Mouse (Mus musculus) liver, postnatal 0 days (tissue): Measurements from ENCODE around the gene Hist1h2af. TPM values are rescaled to one million over a fixed set of nuclear protein-coding genes. Genes with fewer than 3 reads are reported as not detected.
"Not testable (repeated sequence)": the region's sequence is repeated elsewhere in the genome, so short reads cannot be mapped to it uniquely, and the experiment has no call there.

Experiments used
- ATAC-seq: fragments of 200-750 bp; cut with Nextera tagmentation; 2 replicates; pipeline ENCODE4 v1.8.0; 2017; ENCODE audit warnings: mild to moderate bottlenecking, moderate library complexity
- DNase-seq: peaks from one replicate; pipeline ENCODE4 v3.0.0-alpha.2; 2016
- H3K27ac ChIP-seq: fragments of 300-500 bp; sonication (generic); 2 replicates; pipeline ENCODE4 v1.5.1; 2014; ENCODE audit warnings: antibody characterized with exemption, moderate library complexity, mild to moderate bottlenecking, low read depth
- H3K27me3 ChIP-seq: fragments of 300-500 bp; sonication (generic); 2 replicates; pipeline ENCODE4 v1.6.1; 2014; ENCODE audit warnings: low read length, control low read depth, mixed read lengths; ENCODE audit not compliant: insufficient read depth
- H3K36me3 ChIP-seq: fragments of 300-500 bp; sonication (generic); replicated peaks from 2 replicates; pipeline ENCODE4 v1.6.1; 2014; ENCODE audit warnings: mild to moderate bottlenecking, control low read depth, low read length, moderate library complexity, mixed read lengths; ENCODE audit not compliant: insufficient read depth
- H3K4me1 ChIP-seq: fragments of 300-500 bp; sonication (generic); 2 replicates; pipeline ENCODE4 v1.6.1; 2014; ENCODE audit warnings: antibody characterized with exemption, mild to moderate bottlenecking, control low read depth; ENCODE audit not compliant: insufficient read depth
- H3K4me2 ChIP-seq: fragments of 300-500 bp; sonication (generic); 2 replicates; pipeline ENCODE4 v1.6.1; 2014; ENCODE audit warnings: low read depth, mild to moderate bottlenecking, low read length, moderate library complexity, mixed read lengths
- H3K4me3 ChIP-seq: fragments of 300-500 bp; sonication (generic); 2 replicates; pipeline ENCODE4 v1.5.1; 2014; ENCODE audit warnings: low read depth, low read length
- H3K9ac ChIP-seq: fragments of 300-500 bp; sonication (generic); replicated peaks from 2 replicates; pipeline ENCODE4 v1.6.1; 2014; ENCODE audit warnings: mild to moderate bottlenecking, moderate library complexity
- H3K9me3 ChIP-seq: fragments of 300-500 bp; sonication (generic); 2 replicates; pipeline ENCODE4 v1.6.1; 2016; ENCODE audit warnings: mild to moderate bottlenecking, control low read depth, low read length, mixed read lengths
- CTCF ChIP-seq: sonication (generic); IDR thresholded peaks from 2 replicates; pipeline ENCODE4 v1.5.1; 2016; ENCODE audit warnings: antibody characterized with exemption, low read depth
- EP300 ChIP-seq: IDR thresholded peaks from 2 replicates; pipeline ENCODE4 v1.6.1; 2016; ENCODE audit warnings: antibody characterized with exemption, low read depth, mild to moderate bottlenecking
- WGBS: fragments of 180-500 bp; shearing (Covaris S2); extraction: QIAGEN DNeasy Blood & Tissue Kit; methylation state at CpG from one replicate; pipeline ENCODE4 v1.1.7; 2014; ENCODE audit not compliant: insufficient replicate concordance; 5-methylcytosine and 5-hydroxymethylcytosine counted together
- polyA plus RNA-seq: library from polyadenylated mRNA; unstranded; fragments of >200 nt; fragmentation: Nextera tagmentation; extraction: Ambion mirVana; gene quantifications from 2 replicates; pipeline ENCODE4 v1.2.1, GENCODE M21; 2015

Hist1h2af gene
- polyA plus RNA-seq, 1 experiment from 2014 or later, result 9.8 TPM

DNA sequence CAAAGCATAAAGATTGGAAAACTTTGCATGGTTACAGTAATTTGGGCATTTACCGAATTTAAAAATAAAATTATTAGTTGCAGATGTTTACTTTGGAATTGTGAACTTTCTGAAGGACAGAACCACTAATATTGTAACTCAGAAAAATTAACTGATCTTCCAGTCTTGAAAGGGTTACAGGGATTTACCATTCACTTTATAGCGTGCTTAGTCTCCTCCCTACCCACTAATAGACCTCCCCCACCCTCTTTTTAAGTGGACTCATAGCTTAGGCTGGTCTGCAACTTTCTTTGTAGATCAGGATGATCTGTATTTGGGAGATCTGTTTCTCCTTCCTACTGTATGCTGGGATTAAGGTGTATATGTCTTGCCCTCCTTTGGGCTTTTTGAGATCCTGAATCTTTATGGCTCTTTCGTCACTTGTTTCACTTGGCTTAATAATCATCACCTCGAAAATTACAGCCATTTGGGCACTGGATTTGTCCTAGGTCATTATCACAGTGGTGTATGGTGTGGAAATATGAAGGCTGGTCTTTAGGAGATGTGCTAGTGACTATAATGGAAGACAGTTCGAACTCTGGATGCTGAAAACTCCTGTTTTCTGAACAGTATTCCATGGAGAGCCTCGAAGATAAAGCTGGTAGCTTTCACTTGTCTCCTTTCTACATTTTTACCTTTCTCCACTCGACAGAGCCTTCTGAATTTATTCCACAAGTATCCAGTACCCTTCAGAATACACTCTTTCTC lies 2.5 kb downstream of the Hist1h2af start:
- Histone ChIP-seq H3K9ac (peak overlapping the region; percentile 70), H3K4me3 (peak overlapping the region; percentile 66), H3K27me3 (no peaks in the 10 kb centered on the region), H3K36me3 (no peaks in the 10 kb centered on the region), H3K9me3 (no peaks in the 10 kb centered on the region), H3K4me2 (peak overlapping the region; percentile 80), H3K27ac (peak overlapping the region; percentile 99), H3K4me1 (peaks cover 21% of the 10 kb centered on the region)
- DNase-seq (no peak), ATAC-seq (no peak)
- TF ChIP-seq CTCF (no peak), EP300 (no peak)
- WGBS, result 17% methylated on average over 7 of the region's 7 CpGs

- peak overlapping the region; percentile 70 for H3K9ac ChIP-seq
- H3K36me3 ChIP-seq, result no peaks in the 10 kb centered on the region
- no peaks in the 10 kb centered on the region for H3K27me3 ChIP-seq
- WGBS, result 71% methylated on average over 3 of the region's 3 CpGs
- H3K9me3 ChIP-seq, result no peaks in the 10 kb centered on the region
- H3K4me1 ChIP-seq, result peaks cover 20% of the 10 kb centered on the region
- H3K4me2 ChIP-seq, result peak overlapping the region; percentile 80
- H3K4me3 ChIP-seq, result peak overlapping the region; percentile 66
- TF ChIP-seq EP300 (no peak), CTCF (no peak)
- ATAC-seq (no peak), DNase-seq (no peak)
- H3K27ac ChIP-seq, result peak overlapping the region; percentile 99
Measured at GRCm38 (mm10) chr13:23537006-23537710, 3.5 kb downstream of the Hist1h2af start.

- Histone ChIP-seq H3K27me3 (no peaks in the 10 kb centered on the region), H3K9ac (no peak overlapping the region), H3K36me3 (no peaks in the 10 kb centered on the region), H3K27ac (peak overlapping the region; percentile 53), H3K4me1 (peaks cover 12% of the 10 kb centered on the region; the same call in 1 of the 2 replicates), H3K9me3 (no peaks in the 10 kb centered on the region), H3K4me2 (no peak overlapping the region), H3K4me3 (no peak overlapping the region)
- DNase-seq (no peak), ATAC-seq (no peak)
- no peak for TF ChIP-seq EP300
- TF ChIP-seq CTCF, result no peak
- WGBS, result 70% methylated on average over 5 of the region's 5 CpGs
Measured at GRCm38 (mm10) chr13:23538249-23538648, 4.5 kb downstream of the Hist1h2af start.

DNA sequence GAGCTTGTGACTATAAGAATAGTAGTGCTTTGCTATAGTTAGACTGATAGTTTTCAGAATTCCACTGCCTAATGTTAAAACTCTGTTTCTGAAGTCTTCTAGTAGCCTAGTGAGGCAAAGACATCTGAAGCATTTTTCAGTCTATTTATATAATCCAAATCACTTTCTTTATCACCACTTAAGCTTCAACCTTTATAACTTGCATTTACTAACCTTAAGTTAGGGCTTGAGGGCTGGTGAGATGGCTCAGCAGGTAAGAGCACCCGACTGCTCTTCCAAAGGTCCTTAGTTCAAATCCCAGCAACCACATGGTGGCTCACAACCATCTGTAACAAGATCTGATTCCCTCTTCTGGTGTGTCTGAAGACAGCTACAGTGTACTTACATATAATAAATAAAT lies 6.1 kb downstream of the Hist1h2af start:
- H3K27ac ChIP-seq, ATAC-seq, H3K27me3 ChIP-seq, DNase-seq, H3K9me3 ChIP-seq, H3K4me1 ChIP-seq, H3K4me2 ChIP-seq, H3K36me3 ChIP-seq, H3K9ac ChIP-seq, H3K4me3 ChIP-seq: not testable (repeated sequence)
- WGBS, result 67% methylated on average over 1 of the region's 1 CpGs

- TF ChIP-seq EP300 (no peak), CTCF (no peak)
- Histone ChIP-seq H3K27ac (no peak overlapping the region), H3K4me2 (0 out of 2 replicates have a peak overlapping the region, but pooled peaks have one; percentile 77), H3K36me3 (no peaks in the 10 kb centered on the region), H3K4me1 (peaks cover 7% of the 10 kb centered on the region; the same call in 1 of the 2 replicates), H3K27me3 (no peaks in the 10 kb centered on the region), H3K9me3 (no peaks in the 10 kb centered on the region), H3K9ac (no peak overlapping the region), H3K4me3 (peak overlapping the region; percentile 50; the same call in 1 of the 2 replicates)
- ATAC-seq (no peak), DNase-seq (no peak)
- 81% methylated on average over 3 of the region's 3 CpGs for WGBS
Measured at GRCm38 (mm10) chr13:23541497-23541896, 7.8 kb downstream of the Hist1h2af start.

DNA sequence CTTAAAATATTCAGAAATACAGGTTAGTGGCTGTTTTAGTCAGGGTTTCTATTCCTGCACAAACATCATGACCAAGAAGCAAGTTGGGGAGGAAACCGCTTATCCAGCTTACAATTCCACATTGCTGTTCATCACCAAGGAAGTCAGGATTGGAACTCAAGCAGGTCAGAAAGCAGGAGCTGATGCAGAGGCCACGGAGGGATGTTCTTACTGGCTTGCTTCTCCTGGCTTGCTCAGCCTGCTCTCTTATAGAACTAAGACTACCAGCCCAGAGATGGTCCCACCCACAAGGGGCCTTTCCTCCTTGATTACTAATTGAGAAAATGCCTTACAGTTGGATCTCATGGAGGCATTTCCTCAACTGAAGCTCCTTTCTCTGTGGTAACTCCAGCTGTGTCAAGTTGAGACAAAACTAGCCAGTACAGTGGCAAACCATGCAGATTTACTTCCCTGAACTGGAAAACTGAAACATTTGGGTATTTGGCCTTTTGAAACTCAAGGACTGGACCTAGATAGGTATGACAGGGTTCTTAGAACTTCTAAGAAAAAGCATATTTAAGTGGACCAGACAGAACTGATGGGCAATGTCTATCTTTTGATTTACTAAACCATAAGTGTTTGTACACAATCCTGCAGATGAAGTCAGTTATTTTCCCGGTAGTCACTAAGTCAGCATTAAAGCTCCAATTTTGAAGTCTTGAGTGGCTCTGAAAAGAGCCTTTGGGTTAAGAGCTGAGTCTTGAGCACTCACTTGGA lies 8.7 kb downstream of the Hist1h2af start:
- Histone ChIP-seq H3K4me2 (peak overlapping the region; percentile 77), H3K9ac (peak overlapping the region; percentile 67), H3K4me3 (peak overlapping the region; percentile 50), H3K27ac (peak overlapping the region; percentile 93)
- H3K36me3 ChIP-seq, H3K9me3 ChIP-seq, H3K27me3 ChIP-seq, H3K4me1 ChIP-seq, ATAC-seq, DNase-seq: not testable (repeated sequence)
- WGBS, result 11% methylated on average over 3 of the region's 3 CpGs
